Mouse (Mus musculus) kidney, adult 11 months (tissue): ENCODE measurements around the gene Plaa.

Experiments
- DNase-seq: peaks from one replicate; pipeline ENCODE4 v3.0.0; 2022

The Plaa gene

GRCm38 (mm10) chr4:94603031-94603629, at the start of gene Plaa:
Gene Plaa, minus strand, starts transcription at chr4:94603244.
- DNase-seq: peak; percentile 90

DNA sequence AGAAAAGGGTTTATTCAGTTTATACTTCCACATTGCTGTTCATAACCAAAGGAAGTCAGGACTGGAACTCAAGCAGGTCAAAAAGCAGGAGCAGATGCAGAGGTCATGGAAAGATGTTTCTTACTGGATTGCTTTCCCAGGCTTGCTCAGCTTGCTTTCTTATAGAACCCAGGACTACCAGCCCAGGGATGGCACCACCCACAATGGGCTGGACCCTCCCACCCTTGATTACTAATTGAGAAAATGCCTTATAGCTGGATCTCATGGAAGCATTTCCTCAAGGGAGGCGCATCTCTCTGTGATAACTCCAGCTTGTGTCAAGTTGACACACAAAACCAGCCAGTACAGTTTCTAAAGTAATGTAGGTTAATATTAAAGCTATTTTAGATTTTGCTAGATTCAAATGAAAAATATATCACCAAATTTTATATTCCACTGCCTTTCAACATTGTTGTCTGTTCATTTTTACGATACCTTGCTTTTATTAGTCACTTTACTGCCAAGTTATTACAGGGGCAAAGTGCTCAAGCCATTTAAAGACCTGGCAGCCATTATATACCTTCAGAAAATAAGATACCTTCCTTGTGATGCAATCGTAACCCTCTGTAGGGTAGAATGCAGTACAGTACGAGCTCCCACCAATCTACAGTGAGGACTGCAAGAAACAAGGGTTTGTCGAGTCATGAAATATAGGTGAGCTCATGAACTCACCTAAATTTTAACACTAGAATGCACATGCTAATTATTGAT, 47.6 kb upstream of the Plaa start:
- DNase-seq: peak; percentile 8

DNA sequence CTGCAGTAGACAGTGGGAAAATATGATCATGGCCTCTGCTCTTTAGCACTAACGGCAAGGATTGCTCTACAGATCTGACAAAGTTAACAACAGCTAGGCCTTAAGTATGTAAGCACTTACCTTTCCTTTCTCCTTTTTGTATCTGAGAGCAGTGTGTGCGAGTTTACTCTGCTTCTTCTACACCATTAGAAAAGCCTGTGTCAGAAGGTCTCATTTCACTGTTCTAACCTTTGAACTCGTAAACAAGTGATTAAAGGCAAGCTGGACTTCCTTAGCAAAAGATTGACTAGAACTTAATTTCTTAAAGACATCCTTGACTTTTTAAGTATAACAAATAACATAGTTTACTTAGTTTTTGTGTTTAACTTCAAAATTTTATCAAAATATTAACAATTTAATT, 46.9 kb upstream of the Plaa start, which contains the start of gene Lrrc19:
Lrrc19 (minus strand) TSS at position 225 of the 400 bp plus-strand sequence.
- peak; percentile 4 for DNase-seq

GRCm38 (mm10) chr4:94643141-94643540, 40.1 kb upstream of the Plaa start:
- no peak for DNase-seq

DNA sequence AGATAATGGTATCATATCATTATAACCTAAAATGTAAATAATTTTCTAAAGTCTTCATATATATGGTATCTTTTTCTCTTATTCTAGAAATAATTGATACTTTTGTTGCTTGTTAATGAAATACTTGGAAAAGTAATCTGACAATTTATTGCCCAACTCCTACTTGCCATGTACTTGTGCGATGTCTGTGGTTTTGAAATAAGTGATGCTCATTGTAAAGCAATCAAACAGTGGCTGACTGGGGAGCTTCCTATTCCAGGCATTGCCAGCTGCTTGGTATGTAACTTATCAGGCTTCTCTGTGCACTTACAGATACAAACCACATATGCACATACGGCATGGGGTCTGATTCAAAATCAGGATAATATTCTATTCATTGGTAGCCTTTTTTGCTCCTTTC, 17.0 kb upstream of the Plaa start:
- no peak for DNase-seq

GRCm38 (mm10) chr4:94614627-94615006, 11.6 kb upstream of the Plaa start:
- no peak for DNase-seq

DNA sequence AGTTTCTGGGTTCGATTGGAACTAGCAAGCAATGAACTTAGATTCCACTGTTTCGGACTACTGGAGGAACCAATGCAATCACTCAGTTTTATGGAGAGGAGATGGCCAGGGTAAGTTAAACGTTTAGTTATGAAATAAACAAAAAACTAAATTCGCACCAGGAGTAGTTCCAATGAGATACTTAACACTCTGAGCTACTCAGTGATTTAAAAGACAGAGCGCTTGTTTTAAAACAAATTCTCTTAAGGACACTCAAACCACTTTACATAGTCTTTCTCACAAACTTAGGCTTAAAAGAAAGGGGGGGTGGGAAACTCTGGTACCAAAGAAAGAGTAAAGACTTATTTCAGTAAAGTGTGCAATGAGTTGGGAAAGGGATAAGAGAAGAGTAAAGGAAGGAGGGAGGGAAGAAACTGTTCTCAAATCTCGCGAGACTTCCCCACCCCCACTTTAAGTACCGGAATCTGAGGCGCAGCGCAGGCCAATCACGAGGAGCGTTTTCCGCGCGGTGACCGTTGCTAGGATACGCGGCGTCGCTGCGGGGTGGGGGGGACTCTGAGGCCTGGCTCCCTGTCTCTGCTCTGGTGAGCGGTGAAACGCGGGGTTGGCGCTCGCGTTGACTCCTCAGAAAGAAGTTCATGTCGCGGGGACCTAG, 11.1 kb upstream of the Plaa start, which contains the start of gene Ift74:
Ift74 (plus strand) TSS at position 520 of the 655 bp plus-strand sequence.
- peak; percentile 92 for DNase-seq

GRCm38 (mm10) chr4:94610339-94610738, 7.3 kb upstream of the Plaa start:
- no peak for DNase-seq

GRCm38 (mm10) chr4:94605591-94605990, 2.5 kb upstream of the Plaa start:
- DNase-seq: peak; percentile 32

- DNase-seq: no peak
Observed at GRCm38 (mm10) chr4:94604452-94605019, 1.5 kb upstream of the Plaa start.

- DNase-seq: no peak
Observed at GRCm38 (mm10) chr4:94602496-94603030, 481 bp downstream of the Plaa start.

DNA sequence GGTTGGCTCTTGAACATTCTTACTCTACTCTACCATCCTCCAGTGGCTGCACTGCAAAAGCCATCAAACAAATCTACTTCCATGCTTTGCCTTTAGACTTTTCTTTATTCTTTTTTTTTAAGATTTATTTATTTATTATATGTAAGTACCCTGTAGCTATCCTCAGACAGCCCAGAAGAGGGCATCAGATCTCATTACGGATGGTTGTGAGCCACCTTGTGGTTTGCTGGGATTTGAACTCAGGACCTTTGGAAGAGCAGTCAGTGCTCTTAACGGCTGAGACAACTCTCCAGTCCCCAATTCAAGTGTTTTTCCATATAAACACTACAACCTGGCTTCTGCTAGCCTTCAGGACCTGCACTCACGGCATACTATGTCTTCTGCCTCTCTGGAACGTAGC, 1.6 kb downstream of the Plaa start:
- DNase-seq: no peak

DNA sequence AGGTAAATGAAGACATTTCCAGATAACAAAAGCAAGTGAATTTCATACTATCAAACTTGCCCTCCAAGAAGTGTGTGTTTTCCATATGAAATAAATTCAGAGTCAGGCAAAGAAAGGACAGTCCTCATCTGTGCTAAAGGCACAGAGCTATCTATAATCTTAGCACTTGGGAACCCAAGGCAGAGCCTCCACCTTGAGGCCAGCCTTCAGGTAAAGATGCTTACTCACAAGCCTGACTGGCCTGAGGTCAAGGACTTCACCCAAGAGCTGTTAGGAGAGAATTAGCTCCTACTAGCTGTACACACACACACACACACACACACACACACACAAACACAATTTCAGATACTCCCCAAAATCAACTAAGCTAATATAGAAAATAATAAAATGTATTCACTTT, 10.3 kb downstream of the Plaa start:
- no peak for DNase-seq

DNA sequence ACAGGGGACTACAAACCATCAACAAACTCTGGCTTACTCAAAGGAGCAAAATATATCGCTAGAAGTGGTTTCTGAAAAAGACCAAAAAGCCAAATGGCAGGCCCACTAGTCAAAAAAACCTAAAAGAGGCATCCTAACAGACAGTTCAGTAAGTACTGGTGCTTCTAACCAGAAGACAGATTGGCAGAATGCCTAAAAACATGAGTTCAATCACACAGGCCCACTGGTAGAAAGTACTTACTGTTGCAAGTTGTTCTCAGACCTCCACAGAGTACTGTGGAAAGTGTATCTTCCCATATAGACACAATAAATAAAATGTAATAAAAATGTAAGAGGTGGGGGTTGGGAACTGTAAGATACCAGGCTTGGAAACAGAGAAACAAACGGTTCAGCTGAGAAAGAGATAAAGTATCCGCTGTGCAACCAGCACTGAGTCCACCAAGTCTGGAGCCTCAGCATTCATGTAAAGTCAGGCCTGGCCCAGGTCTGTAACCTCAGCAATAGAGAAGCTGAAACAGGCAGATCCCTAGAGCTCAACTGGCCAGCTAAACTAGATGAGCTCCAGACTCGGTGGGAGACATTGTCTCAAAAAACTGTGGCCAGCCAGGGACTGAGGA, 11.2 kb downstream of the Plaa start:
- no peak for DNase-seq

- DNase-seq: peak; percentile 16
Observed at GRCm38 (mm10) chr4:94572677-94573076, 30.4 kb downstream of the Plaa start.

DNA sequence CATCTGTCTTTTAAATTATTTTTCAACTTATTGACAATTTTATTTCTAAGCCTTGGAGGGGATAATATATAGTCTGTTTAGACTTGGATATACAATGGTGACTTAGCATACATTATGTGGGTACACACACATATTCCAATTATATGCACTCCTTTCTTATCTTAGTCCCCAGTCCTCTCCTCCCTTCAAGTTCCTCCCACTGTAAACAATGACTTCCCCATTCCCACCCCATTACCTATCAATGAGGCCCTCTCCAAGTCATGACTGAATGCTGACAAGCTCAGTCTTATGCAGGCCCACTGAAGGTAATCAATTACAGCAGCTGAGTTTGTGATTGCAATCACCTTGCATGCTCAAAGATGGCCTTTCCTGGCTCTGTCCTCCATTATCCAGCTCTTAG, 38.7 kb downstream of the Plaa start:
- DNase-seq: no peak

GRCm38 (mm10) chr4:94561954-94562648, 40.9 kb downstream of the Plaa start:
- DNase-seq: no peak

DNA sequence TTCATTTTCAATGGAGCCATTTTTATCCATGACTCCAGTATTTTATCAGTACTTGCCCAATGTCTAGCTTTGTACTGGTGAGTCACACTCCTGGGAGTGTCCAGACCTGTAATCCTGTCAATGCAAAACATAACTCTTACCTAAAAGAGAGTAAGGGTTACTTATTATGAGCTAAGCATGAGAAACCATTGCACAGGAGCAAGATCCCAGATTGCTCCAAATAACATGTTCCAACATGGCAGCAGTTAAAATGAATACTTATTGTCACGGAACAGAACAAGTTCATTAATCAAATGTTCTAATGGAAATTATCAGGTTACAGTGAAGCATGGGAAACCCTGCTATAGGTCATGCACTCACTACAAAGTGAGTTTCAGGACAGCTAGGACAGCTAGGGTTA, 42.7 kb downstream of the Plaa start:
- DNase-seq: no peak

- DNase-seq: no peak
Observed at GRCm38 (mm10) chr4:94559266-94559665, 43.8 kb downstream of the Plaa start.

DNA sequence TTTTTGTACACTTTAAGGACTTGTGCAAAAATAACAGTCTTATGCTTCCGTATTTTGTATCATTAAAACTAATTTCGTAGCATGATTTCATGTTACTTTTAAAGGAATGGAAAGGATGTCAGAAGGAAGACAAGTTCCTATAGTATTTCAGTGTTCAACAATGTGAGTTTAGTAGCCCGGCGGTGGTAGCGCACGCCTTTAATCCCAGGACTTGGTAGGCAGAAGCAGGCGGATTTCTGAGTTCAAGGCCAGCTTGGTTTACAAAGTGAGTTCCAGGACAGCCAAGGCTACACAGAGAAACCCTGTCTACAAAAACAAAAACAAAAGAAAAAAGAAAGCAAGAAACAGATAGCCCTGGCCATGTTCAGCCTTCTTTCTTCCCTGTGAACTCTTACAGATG, 45.9 kb downstream of the Plaa start:
- DNase-seq: peak; percentile 7

GRCm38 (mm10) chr4:94556265-94557054, 46.6 kb downstream of the Plaa start, which contains the start of the genes Gm10306 and Caap1:
Gene Gm10306, plus strand, starts transcription at chr4:94556546.
Gene Caap1, minus strand, starts transcription at chr4:94556796.
- DNase-seq: peak; percentile 84
